Mouse (Mus musculus) neural tube, embryonic 12.5 days (tissue): ENCODE data around the gene Slco3a1. TPM values are rescaled to one million over a fixed set of nuclear protein-coding genes. Genes with fewer than 3 reads are reported as not detected.

Source experiments
- ATAC-seq: fragments of 200-750 bp; cut with Nextera tagmentation; 2 replicates; pipeline ENCODE4 v1.8.0; 2017; ENCODE audit warnings: low read depth, mild to moderate bottlenecking, moderate TSS enrichment, moderate library complexity; ENCODE audit not compliant: low FRiP score
- H3K27ac ChIP-seq: fragments of 300-500 bp; sonication (generic); 2 replicates; pipeline ENCODE4 v1.5.1; 2016
- H3K27me3 ChIP-seq: fragments of 300-500 bp; sonication (generic); replicated peaks from 2 replicates; pipeline ENCODE4 v1.6.1; 2016; ENCODE audit warnings: mild to moderate bottlenecking
- H3K36me3 ChIP-seq: fragments of 300-500 bp; sonication (generic); 2 replicates; pipeline ENCODE4 v1.6.1; 2016; ENCODE audit warnings: mild to moderate bottlenecking
- H3K4me1 ChIP-seq: fragments of 300-500 bp; sonication (generic); 2 replicates; pipeline ENCODE4 v1.6.1; 2016
- H3K4me2 ChIP-seq: fragments of 300-500 bp; sonication (generic); replicated peaks from 2 replicates; pipeline ENCODE4 v1.6.1; 2016; ENCODE audit warnings: mild to moderate bottlenecking
- H3K4me3 ChIP-seq: fragments of 300-500 bp; sonication (generic); 2 replicates; pipeline ENCODE4 v1.5.1; 2016
- H3K9ac ChIP-seq: fragments of 300-500 bp; sonication (generic); 2 replicates; pipeline ENCODE4 v1.6.1; 2016; ENCODE audit warnings: mild to moderate bottlenecking
- H3K9me3 ChIP-seq: fragments of 300-500 bp; sonication (generic); 2 replicates; pipeline ENCODE4 v1.6.1; 2016; ENCODE audit warnings: mild to moderate bottlenecking
- WGBS: fragments of 180-500 bp; shearing (Covaris S2); methylation state at CpG from one replicate; pipeline ENCODE4 v1.1.7; 2016; 5-methylcytosine and 5-hydroxymethylcytosine counted together
- polyA plus RNA-seq: library from polyadenylated mRNA; unstranded; fragments of >200 nt; fragmentation: Nextera tagmentation; extraction: Ambion mirVana; gene quantifications from 2 replicates; pipeline ENCODE4 v1.2.1, GENCODE M21; 2016

Slco3a1 gene
- polyA plus RNA-seq, 1 experiment from 2014 or later = 26.6 TPM

DNA sequence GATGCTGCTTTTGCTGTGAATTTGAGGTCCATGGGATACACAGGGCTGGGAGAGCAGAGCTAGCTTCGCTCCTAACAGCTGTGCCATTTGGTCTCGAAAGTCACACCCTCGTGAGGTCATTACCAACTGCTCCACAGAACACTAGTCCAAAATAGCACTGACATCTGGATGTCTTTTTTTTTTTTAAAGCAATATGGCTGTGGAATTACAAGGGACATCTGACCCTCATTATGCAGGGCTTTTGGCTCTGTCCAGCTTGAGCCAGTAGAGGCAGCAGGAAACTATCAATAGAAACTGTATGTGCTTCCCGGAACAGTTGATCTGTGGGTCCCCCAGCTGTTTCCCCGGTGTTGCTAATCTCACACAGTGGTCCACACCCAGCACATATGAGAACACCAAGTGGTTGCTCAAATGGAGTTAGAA, 163.1 kb downstream of the Slco3a1 start:
- no peak overlapping the region for H3K9ac ChIP-seq
- ATAC-seq = no peak
- H3K27me3 ChIP-seq = no peaks in the 10 kb centered on the region
- H3K9me3 ChIP-seq = no peaks in the 10 kb centered on the region
- H3K36me3 ChIP-seq = no peaks in the 10 kb centered on the region
- WGBS = 59% methylated on average over 5 of the region's 5 CpGs
- 0 out of 2 replicates have a peak, but pooled peaks cover 4% of the 10 kb centered on the region for H3K4me1 ChIP-seq
- no peak overlapping the region for H3K4me3 ChIP-seq
- H3K27ac ChIP-seq = no peak overlapping the region
- no peak overlapping the region for H3K4me2 ChIP-seq

DNA sequence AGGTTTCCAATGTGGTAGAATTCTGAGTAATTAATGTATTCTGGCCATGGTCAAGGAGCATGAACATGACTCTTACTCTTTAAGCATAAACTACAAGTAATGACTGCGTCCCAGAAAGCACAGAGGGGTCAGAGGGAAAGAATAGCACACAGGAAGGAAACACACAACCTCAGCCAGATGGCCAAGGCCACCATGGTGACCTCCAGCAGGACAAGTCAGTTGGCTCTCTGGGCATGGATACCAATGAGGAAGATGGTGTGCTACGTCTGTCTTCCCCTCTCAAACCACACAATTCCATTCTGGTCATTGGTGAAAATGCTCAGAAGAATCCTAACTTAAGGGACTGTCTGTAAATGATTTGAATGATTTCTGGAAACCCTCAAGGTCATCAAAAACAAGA, 165.0 kb downstream of the Slco3a1 start:
- Histone ChIP-seq H3K4me1 (0 out of 2 replicates have a peak, but pooled peaks cover 4% of the 10 kb centered on the region), H3K4me3 (no peak overlapping the region), H3K9me3 (no peaks in the 10 kb centered on the region), H3K4me2 (no peak overlapping the region), H3K9ac (no peak overlapping the region), H3K36me3 (no peaks in the 10 kb centered on the region), H3K27ac (no peak overlapping the region), H3K27me3 (no peaks in the 10 kb centered on the region)
- 62% methylated on average over 2 of the region's 2 CpGs for WGBS
- no peak for ATAC-seq

DNA sequence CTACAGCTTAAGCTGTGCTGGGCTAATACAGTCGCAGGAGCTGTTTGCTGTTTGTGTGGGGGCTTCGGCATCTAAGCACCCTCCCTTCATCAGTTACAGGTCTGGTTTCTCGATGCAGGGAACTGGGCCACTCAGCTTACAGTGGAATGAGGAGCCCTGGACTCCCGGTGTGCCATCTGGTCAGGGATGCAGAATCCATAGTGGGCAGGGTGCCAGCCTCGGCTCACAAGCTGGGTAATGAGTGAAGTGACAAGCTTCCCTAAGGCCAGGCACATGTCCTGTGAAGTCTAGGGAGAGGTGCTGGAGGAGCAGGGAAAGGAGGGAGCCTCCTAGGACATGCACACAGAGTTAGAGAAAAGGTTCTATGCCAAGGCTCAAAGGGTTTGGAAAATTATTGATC, 168.3 kb downstream of the Slco3a1 start:
- H3K36me3 ChIP-seq = no peaks in the 10 kb centered on the region
- H3K4me1 ChIP-seq = no peaks in the 10 kb centered on the region
- no peak overlapping the region for H3K27ac ChIP-seq
- H3K9me3 ChIP-seq = no peaks in the 10 kb centered on the region
- no peak for ATAC-seq
- no peak overlapping the region for H3K9ac ChIP-seq
- WGBS = 77% methylated on average over 5 of the region's 5 CpGs
- H3K4me3 ChIP-seq = no peak overlapping the region
- H3K4me2 ChIP-seq = no peak overlapping the region
- no peaks in the 10 kb centered on the region for H3K27me3 ChIP-seq

DNA sequence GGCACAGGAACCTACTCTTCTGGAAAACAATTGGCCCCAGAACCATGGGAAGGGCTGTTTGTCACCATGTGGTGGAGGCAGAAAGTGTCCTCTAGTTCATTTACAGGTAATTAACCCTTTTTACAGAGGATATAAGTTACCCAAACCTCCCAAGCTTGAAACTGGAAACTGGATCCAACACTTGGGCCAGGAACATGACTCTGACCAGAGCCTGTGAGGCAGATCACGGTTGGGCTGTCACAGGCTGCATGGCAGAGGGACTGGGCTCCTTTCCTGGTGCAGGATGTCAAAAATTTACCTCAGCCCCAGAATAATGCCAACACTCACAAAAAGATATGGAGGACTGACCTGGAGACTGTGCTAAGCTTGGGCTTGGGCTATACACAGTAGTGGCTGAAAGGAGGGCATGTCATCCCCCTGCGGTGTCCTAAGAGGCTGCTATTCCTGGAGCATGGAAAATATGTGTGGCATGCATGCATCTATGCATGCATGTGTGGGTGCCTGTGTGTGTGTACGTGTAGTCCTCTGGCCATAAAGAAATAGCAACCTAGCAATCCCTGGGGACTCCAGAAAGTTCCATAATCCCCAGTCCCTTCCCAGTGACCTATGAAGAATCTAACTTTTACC, 171.4 kb downstream of the Slco3a1 start:
- Histone ChIP-seq H3K27ac (no peak overlapping the region), H3K4me2 (no peak overlapping the region), H3K4me1 (no peaks in the 10 kb centered on the region), H3K9ac (no peak overlapping the region), H3K27me3 (no peaks in the 10 kb centered on the region; the same call in 1 of the 2 replicates), H3K9me3 (no peaks in the 10 kb centered on the region), H3K4me3 (no peak overlapping the region), H3K36me3 (no peaks in the 10 kb centered on the region)
- 91% methylated on average over 3 of the region's 3 CpGs for WGBS
- ATAC-seq = no peak

DNA sequence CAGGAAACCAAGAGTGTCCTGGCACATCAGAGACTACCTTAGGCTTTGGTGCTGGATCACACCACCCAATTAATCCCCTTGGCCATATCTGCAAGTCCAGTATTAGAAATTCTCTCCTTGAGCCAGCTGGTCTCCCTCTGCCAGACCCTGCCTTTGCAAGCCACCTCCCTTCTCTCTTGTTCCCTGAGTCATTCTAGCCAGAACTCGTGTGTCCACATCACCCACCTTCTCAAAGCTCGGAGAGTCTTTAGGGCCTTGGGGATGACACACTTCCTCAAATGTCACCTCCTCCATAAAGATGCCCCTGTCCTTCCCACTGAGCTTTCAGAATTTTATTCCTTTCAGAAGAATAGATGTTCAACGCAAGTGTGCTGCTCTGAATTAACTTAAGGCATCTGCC, 172.3 kb downstream of the Slco3a1 start:
- no peaks in the 10 kb centered on the region for H3K36me3 ChIP-seq
- no peaks in the 10 kb centered on the region for H3K9me3 ChIP-seq
- no peak overlapping the region for H3K27ac ChIP-seq
- H3K9ac ChIP-seq = no peak overlapping the region
- H3K4me2 ChIP-seq = no peak overlapping the region
- ATAC-seq = no peak
- H3K27me3 ChIP-seq = no peaks in the 10 kb centered on the region; the same call in 1 of the 2 replicates
- H3K4me1 ChIP-seq = no peaks in the 10 kb centered on the region
- WGBS = 80% methylated on average over 3 of the region's 3 CpGs
- no peak overlapping the region for H3K4me3 ChIP-seq

GRCm38 (mm10) chr7:74381881-74382281, 172.7 kb downstream of the Slco3a1 start:
- no peak overlapping the region for H3K4me2 ChIP-seq
- no peaks in the 10 kb centered on the region for H3K9me3 ChIP-seq
- H3K4me1 ChIP-seq = no peaks in the 10 kb centered on the region
- H3K27ac ChIP-seq = no peak overlapping the region
- H3K9ac ChIP-seq = no peak overlapping the region
- H3K36me3 ChIP-seq = no peaks in the 10 kb centered on the region
- ATAC-seq = no peak
- 76% methylated on average over 2 of the region's 2 CpGs for WGBS
- H3K27me3 ChIP-seq = no peaks in the 10 kb centered on the region; the same call in 1 of the 2 replicates
- no peak overlapping the region for H3K4me3 ChIP-seq

DNA sequence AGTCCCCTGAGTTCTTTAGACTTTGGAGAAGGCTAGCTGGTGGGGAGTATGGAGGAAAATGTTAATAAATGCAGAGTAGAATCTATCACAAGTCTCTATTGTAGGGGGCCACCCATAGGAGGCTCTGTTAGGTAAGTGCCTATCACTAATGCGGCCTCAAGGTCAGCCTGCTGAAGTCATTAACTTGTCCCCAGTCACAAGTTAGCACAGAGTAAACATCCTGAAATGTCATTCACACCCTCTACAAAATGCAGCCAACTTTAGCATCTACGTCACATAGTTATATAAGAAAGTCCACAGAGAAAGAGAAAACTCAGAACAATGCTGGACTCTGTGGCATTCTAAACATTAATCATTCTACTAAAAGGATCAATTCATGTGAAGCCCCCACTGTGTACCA, 173.5 kb downstream of the Slco3a1 start:
- Histone ChIP-seq H3K9ac (no peak overlapping the region), H3K4me3 (no peak overlapping the region), H3K4me1 (no peaks in the 10 kb centered on the region), H3K27ac (no peak overlapping the region), H3K36me3 (no peaks in the 10 kb centered on the region), H3K4me2 (no peak overlapping the region), H3K9me3 (no peaks in the 10 kb centered on the region), H3K27me3 (no peaks in the 10 kb centered on the region; the same call in 1 of the 2 replicates)
- WGBS = 70% methylated on average over 2 of the region's 2 CpGs
- ATAC-seq = no peak

- no peak for ATAC-seq
- H3K4me3 ChIP-seq = no peak overlapping the region
- WGBS = 86% methylated on average over 10 of the region's 10 CpGs
- H3K27me3 ChIP-seq = no peaks in the 10 kb centered on the region; the same call in 1 of the 2 replicates
- no peak overlapping the region for H3K27ac ChIP-seq
- no peaks in the 10 kb centered on the region for H3K9me3 ChIP-seq
- H3K4me1 ChIP-seq = no peaks in the 10 kb centered on the region
- no peak overlapping the region for H3K9ac ChIP-seq
- H3K36me3 ChIP-seq = no peaks in the 10 kb centered on the region
- no peak overlapping the region for H3K4me2 ChIP-seq
Observed at GRCm38 (mm10) chr7:74377909-74378308, 176.7 kb downstream of the Slco3a1 start.

DNA sequence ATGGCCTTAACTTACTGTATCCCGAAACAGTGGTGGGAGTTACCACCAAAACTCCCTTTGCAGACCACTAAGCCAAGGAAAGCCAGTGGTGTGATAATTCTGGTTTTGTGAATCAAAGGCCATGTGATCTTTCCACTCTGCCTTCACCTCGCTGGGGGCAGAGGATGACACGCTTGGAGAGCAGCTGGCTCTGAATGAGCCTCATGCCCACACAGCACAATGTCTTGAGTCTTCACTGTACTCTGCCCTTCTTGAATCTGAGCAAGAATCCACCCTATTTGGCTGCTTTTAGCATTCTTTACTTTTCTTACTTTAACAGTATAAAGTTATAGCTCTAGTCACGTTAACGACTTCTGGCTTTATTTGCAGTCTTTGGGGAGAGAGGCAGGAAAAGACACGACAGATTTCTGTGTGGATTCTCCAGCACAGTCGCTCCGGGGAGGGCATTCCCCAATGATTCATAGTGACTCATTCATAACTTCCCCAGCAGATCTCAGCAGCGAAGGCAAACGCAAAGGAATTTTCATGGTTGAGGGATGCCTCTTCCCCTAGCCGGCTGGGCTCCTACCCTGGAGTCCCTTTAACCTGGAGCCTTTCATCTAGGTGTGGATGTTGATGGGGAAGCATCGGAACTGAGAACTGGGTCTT, 178.1 kb downstream of the Slco3a1 start:
- 68% methylated on average over 12 of the region's 12 CpGs for WGBS
- no peak overlapping the region for H3K27ac ChIP-seq
- no peak for ATAC-seq
- H3K4me2 ChIP-seq = no peak overlapping the region
- no peaks in the 10 kb centered on the region for H3K9me3 ChIP-seq
- H3K9ac ChIP-seq = no peak overlapping the region
- H3K36me3 ChIP-seq = no peaks in the 10 kb centered on the region
- no peak overlapping the region for H3K4me3 ChIP-seq
- H3K4me1 ChIP-seq = peaks cover 8% of the 10 kb centered on the region; the same call in 1 of the 2 replicates
- no peaks in the 10 kb centered on the region; the same call in 1 of the 2 replicates for H3K27me3 ChIP-seq

- no peak for ATAC-seq
- Histone ChIP-seq H3K4me1 (peaks cover 12% of the 10 kb centered on the region; the same call in 1 of the 2 replicates), H3K36me3 (no peaks in the 10 kb centered on the region), H3K9ac (no peak overlapping the region), H3K9me3 (no peaks in the 10 kb centered on the region), H3K27me3 (no peaks in the 10 kb centered on the region; the same call in 1 of the 2 replicates), H3K4me3 (no peak overlapping the region), H3K27ac (no peak overlapping the region), H3K4me2 (no peak overlapping the region)
- 76% methylated on average over 14 of the region's 14 CpGs for WGBS
Observed at GRCm38 (mm10) chr7:74375174-74375957, 179.2 kb downstream of the Slco3a1 start.

GRCm38 (mm10) chr7:74373056-74373455, 181.5 kb downstream of the Slco3a1 start:
- H3K36me3 ChIP-seq = no peaks in the 10 kb centered on the region
- H3K27me3 ChIP-seq = no peaks in the 10 kb centered on the region; the same call in 1 of the 2 replicates
- H3K4me2 ChIP-seq = no peak overlapping the region
- no peaks in the 10 kb centered on the region for H3K9me3 ChIP-seq
- 95% methylated on average over 6 of the region's 6 CpGs for WGBS
- no peak overlapping the region for H3K4me3 ChIP-seq
- no peak for ATAC-seq
- H3K9ac ChIP-seq = no peak overlapping the region
- no peak overlapping the region for H3K27ac ChIP-seq
- peaks cover 12% of the 10 kb centered on the region; the same call in 1 of the 2 replicates for H3K4me1 ChIP-seq

DNA sequence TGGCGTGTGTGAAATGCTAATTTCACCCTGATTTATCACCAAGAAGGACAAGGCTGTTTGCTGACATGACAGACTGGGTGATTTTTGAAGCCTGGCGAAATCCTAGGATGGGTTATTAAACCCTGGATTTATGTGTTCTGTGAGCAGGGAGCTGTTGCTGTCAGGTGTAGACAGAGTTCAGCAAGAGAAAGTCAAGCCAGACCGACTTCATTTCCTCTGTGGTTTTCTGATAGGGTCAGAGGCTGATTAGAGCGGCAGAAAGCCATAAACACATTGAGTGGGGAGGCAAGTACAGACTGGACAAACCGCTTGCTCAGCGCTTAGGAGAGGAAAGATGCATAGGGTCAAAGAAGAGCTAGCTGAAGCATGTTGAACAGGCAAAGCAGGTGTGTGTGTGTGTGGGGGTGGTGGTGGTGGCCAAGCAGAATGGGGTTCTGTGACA, 182.4 kb downstream of the Slco3a1 start:
- Histone ChIP-seq H3K4me2 (no peak overlapping the region), H3K27ac (no peak overlapping the region), H3K9me3 (no peaks in the 10 kb centered on the region), H3K27me3 (no peaks in the 10 kb centered on the region), H3K4me1 (peaks cover 15% of the 10 kb centered on the region; the same call in 1 of the 2 replicates), H3K9ac (no peak overlapping the region), H3K4me3 (no peak overlapping the region), H3K36me3 (no peaks in the 10 kb centered on the region)
- no peak for ATAC-seq
- 49% methylated on average over 6 of the region's 6 CpGs for WGBS
